Mouse (Mus musculus): ENCODE measurements at regions not wholly inside any gene's neighbourhood (a gene's known extent, or its start where the extent isn't known, plus 50 kb on each side); places are given as distances from the start of the nearest gene placed in this dataset.

DNA sequence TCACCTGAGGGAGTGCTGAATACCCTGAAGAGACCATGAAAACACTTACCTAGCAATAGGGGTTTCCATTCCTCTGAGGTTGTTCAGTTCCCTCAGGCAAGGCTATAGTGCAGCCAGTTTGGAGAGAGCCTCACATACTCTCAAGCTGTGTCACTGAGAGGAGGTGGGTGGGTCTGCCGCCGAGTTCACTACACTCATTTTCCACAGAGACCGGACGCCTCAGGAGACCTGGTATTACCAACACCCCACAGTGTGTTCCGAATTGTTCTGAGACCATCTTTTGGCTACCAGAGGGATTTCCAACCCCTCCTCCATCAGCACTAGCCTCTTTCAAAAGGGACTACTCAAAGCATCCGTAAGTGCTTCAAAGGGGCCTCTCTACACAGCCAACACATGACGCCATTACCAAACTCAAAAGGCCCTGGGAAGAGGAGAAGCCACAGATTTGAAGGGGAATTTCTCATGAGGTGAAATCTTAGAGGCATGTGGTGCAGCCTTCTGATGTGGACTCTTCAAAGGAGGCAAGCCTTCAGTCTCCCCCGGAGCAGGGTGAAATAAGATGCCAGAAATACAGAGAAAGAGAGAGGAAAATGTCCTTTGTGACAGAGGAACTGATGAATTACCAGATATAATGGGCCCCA lies 260.1 kb upstream of the Pabpc6 start:
- DNase-seq (ENCODE audit: low spot score in 2 of 2) = no peak
- intact Hi-C loops (cut with DNase I) = loop anchor here (5.0 kb wide), 1 partner anchor 108 kb away; no protein-coding TSS in a partner anchor

DNA sequence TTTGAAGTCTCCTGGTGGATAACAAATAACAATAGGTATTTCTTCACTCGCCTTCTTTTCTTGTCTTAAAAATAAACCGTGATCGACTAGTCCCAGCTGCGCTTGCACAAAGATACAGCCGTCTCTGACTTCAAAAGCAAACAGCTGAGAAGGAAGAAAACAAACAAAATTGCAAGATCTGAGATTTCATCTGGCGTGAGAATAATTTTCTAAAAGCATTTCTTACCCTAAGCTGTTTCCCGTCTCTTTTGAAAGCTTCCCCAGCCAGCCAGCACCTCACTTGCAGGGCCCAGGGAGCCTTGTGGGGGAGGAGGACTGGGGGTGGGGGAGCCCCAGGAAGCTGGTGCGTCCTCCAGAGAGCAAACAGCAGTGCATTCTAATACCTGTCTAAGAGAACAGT lies 258.2 kb upstream of the Pabpc6 start:
- intact Hi-C loops (cut with DNase I) = loop anchor here (5.0 kb wide), 1 partner anchor 110 kb away; no protein-coding TSS in a partner anchor
- DNase-seq (ENCODE audit: low spot score in 2 of 2) = peak in 1 of 2 experiments; percentile 12

DNA sequence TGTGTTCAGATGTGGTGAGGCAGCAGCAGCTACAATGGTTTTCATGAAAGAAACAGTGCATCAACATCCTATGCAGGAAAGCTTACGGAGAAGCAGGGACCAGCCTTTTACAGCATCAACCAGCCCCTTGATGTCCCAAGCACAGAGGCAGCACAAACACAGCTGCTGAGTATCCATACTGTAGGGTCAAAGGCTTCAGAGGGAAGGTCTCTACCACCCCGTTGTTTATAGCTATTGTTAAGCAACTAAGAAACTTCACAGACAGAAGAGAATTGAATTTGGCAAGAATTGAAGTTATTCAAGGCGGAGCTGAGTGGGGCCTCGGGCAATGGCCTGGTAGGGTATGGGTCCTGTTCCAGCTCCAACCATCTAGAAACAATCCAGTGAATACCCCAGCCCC lies 256.8 kb upstream of the Pabpc6 start:
- intact Hi-C loops (cut with DNase I) = loop anchor here (5.0 kb wide), 1 partner anchor 111 kb away; no protein-coding TSS in a partner anchor
- no peak for DNase-seq (ENCODE audit: low spot score in 2 of 2)

DNA sequence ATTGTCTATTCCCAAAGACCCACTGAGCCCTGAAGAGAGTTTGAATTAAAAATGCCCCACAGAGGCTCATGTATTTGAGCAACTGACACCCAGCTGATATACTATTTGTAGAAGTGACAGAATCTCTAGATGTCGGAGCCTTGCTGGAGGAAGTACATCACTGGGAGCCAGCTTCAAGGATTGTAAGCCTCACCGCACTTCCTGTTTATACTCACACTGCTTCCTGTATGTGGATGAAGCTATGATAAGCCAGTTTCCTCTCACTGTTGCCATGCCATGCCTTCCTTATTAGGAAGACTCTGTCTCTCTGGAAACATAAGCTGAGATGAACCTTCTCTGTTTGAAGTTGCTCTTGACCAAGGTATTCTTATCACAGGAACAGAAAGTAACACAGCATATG lies 251.8 kb upstream of the Pabpc6 start:
- DNase-seq (ENCODE audit: low spot score in 2 of 2) = no peak
- intact Hi-C loops (cut with DNase I) = no loop called here

DNA sequence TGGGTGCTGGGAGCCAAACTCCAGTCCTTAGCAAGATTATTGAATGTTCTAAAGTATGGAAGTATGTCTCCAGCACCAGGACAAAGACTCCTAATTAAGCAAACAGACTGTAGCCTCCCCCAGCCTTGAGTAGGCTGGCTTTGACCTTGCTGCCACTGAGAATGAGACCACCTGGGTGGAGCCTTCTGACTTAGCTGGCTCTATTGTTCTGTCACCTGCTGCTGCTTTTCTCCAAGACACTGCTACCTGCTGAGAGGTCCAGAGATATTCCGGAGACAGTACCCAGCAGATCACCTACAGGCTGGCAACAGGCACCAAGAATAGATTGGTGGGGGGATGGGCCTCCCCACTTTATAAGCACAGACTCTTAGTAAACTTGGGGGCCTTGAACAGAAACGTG lies 247.5 kb upstream of the Pabpc6 start:
- intact Hi-C loops (cut with DNase I) = no loop called here
- DNase-seq (ENCODE audit: low spot score in 2 of 2) = no peak

DNA sequence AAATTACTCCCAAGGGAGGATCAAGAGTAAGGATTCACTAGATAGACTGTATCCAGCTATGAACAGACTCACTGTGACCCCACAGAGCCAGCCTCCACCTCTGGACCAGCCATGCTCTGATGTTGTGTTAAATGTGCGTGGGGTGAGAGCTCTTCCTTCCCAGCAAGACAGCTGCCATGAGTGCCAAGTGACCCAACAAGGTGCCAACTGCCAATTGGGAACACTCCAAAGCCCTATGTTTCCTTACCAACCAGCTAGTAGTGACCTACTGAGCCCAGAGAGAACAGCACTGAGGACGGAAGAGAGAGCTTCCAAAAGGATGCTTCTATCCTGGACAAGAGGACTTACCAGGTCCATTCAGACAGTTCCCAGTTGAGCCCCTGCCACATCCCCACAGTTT lies 241.3 kb upstream of the Pabpc6 start:
- DNase-seq (ENCODE audit: low spot score in 2 of 2) = no peak
- intact Hi-C loops (cut with DNase I) = no loop called here

DNA sequence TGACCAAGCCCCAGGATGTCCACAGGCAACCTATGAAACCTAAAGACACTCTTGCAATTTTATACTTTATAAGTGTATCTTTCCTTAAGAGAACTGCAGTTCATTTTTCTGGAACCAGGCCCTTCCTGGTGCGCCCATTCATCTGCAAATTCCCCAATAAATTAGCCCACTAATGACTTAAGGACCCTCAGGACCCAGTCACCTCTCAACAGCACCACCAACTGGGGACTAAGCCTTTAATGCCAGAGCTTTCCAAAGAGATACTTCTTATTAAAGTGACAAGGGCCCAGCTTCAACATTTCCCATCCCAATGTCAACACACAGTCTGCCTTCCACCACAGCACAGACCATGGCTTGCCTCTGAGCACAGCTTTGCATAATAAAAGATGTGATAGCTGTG lies 237.6 kb upstream of the Pabpc6 start:
- no peak for DNase-seq (ENCODE audit: low spot score in 2 of 2)
- intact Hi-C loops (cut with DNase I) = loop anchor here (5.0 to 10.0 kb wide), 3 partner anchors 140 to 410 kb away; partner anchors contain the start of gene Qk

DNA sequence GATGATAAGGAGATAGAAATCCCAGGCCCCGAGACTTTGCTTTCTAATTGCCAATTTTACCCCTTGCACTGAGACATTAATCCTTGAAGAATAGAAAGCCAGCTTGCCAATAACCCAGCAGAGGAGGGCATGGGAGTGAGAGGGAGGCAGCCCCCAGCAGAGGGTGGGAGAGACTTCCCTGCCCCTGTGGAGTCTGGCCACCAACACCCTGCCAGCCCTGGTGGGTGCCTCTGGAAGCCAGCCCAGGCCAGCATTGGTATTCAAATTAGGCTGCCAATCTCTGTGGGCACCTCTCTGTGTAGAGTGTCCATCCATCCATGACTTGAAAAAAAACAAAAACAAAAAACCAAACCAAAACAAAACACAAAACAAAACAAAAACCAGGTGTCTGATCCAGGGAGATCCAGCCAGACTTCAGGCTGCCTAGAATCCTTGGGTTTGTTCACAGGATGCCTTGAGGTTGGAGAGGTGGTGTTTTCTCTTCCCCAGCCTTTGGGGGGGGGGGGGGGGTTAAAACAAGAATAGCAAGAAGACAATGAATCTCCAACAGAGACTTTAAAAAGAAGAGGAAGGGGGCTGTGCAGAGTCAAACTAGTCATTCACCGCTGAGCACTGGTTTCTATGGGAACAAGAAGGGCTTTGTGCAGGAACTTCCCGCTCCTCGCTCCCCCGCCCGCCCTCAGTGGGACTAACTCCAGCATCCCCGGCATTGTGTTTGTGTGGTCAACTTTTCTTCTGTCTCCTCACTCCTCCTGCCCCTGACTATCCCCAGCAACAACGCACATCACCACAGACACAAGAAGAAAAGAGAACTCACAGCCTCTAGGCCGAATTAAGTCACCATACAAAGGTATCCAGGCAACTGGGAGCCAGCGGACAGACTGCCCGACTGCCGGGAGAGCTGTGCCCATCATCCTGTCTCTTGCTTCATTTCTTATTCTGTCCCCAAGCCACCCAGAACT lies 236.3 kb upstream of the Pabpc6 start:
- intact Hi-C loops (cut with DNase I) = loop anchor here (5.0 to 10.0 kb wide), 3 partner anchors 138 to 412 kb away; partner anchors contain the start of gene Qk
- peak; percentile 62 to 88 for DNase-seq (ENCODE audit: low spot score in 2 of 2)

DNA sequence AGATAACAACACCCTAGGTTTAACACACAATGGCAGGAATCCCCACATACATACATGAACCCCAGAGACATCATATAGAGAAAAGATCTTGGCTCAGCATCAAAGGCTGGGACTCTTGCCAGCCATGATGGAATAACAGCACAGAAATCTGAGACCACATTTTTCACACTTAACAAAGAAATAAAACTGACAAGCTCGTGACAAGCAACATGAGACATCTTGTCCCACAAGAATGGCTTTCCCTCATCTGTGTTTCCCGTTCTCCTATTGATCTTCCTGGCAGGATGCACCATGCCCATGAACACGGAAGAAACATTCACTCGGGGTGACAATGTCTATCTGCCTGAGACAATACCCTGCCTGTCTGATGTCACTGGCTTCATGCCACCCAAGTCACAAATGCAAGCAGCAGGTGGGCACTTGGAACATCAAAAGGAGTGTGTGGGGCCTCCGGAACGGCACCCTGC lies 235.0 kb upstream of the Pabpc6 start:
- peak in 1 of 2 experiments; percentile 33 for DNase-seq (ENCODE audit: low spot score in 2 of 2)
- intact Hi-C loops (cut with DNase I) = loop anchor here (10.0 kb wide), 1 partner anchor 290 kb away; no protein-coding TSS in a partner anchor

DNA sequence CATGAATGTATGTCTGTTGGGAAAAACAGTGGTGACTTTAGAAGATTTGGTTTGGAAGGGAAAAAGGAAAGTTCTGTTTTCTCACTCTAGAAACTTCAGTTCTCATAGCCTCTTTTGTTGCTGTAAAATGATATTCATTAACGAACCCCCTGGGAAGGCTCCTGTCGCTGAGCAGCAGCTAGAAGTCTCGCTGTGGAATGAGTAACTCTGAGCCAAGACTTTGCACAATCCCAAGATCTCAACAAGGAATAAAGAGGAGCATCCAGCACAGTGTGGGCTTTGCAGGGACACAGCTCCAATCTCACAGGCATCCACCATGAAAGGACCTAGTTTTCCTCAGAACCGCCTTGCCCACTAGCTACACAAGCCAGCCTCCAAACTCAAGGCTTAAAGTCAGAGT lies 233.8 kb upstream of the Pabpc6 start:
- peak in 1 of 2 experiments; percentile 27 for DNase-seq (ENCODE audit: low spot score in 2 of 2)
- intact Hi-C loops (cut with DNase I) = loop anchor here (10.0 kb wide), 1 partner anchor 291 kb away; no protein-coding TSS in a partner anchor

DNA sequence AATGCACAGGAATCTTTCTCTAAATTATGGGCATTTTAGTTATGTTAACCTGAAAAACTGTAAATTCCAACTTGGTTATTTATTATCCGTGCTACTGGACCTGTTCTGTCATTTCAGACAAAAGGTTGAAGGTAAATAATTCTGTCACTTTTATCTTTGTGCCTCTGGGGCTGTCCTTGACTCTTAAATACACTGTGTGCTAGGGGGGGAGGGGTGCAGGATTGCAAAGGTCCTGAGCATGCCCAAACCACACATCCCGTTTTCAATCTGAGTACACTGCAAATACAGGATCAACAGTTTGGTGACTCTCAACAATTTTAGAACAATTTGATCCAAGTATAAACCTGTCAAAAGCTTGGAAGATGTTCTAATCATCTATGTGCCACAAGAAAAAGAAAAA lies 227.4 kb upstream of the Pabpc6 start:
- no peak for DNase-seq (ENCODE audit: low spot score in 2 of 2)
- intact Hi-C loops (cut with DNase I) = no loop called here

DNA sequence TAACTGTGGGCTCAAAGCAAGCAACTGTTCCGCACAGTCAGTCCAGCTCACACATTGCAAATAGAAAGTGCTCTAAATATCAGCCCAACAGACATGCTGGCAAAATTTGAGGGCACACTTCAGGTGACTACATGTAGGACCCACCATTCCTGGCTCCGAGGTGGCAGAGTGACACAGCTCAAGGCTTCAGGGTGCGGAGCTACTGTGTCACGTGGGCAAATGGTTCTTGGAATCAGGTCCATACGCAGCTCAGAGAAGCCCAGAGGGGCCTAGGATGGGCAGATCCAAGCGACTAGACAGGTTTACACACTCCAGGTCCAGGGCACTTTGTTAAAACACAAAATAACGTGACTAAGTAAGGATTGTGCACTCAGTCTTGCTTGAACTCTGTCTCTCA lies 226.2 kb upstream of the Pabpc6 start:
- intact Hi-C loops (cut with DNase I) = no loop called here
- DNase-seq (ENCODE audit: low spot score in 2 of 2) = no peak

DNA sequence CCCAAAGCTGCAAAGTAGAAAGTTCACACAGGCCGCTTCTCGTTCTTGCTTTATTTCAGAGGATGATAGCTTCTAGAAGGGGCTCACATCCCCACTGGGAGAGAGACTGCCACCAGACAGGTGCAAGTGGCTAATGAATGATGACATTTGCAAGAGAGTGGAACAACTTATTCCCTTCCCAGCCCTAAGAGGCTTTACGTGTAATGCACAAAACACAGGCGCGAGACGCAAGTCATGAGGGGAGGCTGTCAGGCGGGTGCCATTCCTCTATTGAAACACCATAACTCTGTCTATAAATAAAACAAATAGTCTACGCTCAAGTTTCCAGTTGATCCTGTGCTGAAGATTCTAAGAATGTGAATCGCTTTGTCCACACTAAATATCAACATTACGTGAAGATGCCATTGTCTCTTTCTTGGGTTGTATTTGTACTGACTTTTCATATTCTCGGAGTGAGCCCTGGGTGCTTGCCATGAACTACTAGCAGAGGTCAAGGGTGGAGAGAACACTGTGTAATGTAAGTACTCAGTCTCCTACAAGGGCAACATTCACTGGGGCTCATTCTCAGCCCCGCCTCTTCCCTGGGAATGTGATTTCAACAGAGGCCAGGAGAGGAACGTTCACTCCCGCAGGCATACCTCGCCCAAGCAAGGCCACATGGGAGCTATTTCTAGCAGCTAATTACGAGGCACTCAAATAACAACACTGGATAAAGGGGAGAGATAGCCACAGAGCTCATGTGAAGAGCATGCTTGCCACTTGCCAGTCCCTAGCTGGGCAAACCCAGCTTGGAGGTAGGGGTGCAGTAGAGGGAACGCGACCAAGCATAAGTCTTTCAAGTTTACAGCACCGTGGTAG lies 225.5 kb upstream of the Pabpc6 start:
- no peak for DNase-seq (ENCODE audit: low spot score in 2 of 2)
- intact Hi-C loops (cut with DNase I) = no loop called here

DNA sequence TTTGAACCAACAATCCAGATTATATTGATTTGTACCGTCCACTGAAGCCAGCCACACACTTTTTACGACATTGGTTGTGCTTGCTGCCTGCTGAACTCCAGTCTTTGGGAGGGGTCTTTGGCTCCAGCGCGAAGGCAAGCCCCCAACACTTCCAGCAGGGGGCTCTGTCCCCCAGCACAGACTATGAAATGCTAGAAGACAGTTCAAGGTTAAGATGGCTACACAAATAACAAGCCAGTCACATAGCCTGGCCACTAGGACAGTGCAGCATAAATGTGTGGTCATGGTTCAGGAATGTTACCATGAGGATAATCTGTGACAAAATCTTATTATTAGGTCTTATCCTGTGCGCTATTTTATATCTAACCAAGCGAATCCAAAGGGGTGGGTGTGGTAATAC lies 224.4 kb upstream of the Pabpc6 start:
- intact Hi-C loops (cut with DNase I) = no loop called here

DNA sequence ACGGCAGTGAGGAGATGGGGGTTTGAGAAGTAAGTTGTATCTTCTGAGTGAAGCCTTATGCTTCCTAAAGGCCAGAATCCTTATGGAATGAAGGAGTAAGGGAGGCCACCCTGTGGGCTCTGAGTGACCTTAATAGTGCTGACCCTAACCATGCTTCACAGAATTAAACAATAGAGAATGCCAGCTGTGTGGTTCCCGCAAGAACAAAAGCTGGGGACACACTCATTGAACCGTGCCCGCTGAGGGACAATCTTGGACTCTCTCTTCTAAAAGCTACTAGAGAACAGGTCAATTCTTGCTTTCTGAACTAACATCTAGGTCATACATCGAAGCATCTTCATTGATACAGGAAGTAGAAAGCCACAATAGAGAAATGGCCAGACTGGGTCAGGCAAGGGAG lies 223.3 kb upstream of the Pabpc6 start:
- intact Hi-C loops (cut with DNase I) = no loop called here
- DNase-seq (ENCODE audit: low spot score in 2 of 2) = no peak

More for the DNA sequence above, 224.4 kb upstream of the Pabpc6 start:
- DNase-seq (ENCODE audit: low spot score in 2 of 2) = no peak

DNA sequence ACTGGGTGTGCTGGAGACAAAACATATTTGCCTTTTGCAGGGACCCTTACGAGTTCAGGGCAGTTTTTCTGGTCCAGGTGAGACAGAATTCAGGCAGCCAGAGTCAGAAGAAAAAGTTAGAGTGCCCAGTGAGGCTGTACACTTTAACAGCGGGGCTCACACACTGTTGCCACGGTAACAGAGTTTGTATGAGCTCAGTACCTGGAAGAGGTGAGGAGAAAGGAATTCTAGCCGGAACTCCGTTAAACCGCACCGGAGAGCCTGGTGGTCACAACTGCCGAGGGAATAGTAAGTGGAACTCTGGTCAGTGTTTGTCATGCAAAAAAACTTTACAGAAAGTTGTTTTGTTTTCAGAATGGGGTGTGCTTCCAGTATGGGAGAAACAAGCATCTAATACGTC lies 222.6 kb upstream of the Pabpc6 start:
- DNase-seq (ENCODE audit: low spot score in 2 of 2) = no peak
- intact Hi-C loops (cut with DNase I) = no loop called here

DNA sequence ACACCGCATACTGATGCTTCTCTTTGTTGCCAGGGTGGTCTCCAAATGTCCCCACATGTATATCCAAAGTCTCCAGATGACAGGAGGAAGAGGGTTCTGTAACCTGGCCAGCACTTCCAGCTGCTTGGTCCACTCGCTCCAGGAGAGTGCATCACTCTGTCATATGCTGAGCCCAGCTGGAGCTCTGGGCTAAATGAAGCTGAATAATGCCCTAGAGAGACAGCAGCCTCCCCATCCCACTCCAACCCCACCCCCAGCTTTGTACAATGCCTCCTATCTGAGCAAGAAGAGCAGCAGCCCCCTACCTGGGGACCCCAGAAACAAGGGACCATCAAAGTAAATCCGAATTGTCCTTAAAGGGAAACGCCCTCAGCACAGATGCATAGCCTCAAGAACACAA lies 219.0 kb upstream of the Pabpc6 start:
- no peak for DNase-seq (ENCODE audit: low spot score in 2 of 2)
- intact Hi-C loops (cut with DNase I) = no loop called here

DNA sequence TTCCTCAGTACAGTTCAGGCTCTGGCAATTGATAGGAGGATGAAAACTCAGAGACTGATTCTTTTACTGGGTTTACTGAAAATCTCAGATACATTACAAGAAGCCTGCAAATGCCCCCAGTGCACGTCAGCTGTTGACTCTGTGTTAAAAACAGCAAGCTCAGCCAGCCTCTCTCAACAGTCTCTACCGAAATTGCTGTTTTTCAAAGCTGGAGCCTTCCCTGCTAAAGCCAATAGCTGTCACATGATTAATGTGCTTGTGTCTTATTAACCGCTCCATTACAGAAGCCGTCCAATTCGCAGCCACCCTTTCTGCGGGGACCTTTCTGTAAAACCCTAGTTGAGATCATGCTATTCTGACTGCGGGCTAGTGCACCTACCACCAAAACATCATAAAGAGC lies 215.6 kb upstream of the Pabpc6 start:
- DNase-seq (ENCODE audit: low spot score in 2 of 2) = no peak
- intact Hi-C loops (cut with DNase I) = no loop called here

DNA sequence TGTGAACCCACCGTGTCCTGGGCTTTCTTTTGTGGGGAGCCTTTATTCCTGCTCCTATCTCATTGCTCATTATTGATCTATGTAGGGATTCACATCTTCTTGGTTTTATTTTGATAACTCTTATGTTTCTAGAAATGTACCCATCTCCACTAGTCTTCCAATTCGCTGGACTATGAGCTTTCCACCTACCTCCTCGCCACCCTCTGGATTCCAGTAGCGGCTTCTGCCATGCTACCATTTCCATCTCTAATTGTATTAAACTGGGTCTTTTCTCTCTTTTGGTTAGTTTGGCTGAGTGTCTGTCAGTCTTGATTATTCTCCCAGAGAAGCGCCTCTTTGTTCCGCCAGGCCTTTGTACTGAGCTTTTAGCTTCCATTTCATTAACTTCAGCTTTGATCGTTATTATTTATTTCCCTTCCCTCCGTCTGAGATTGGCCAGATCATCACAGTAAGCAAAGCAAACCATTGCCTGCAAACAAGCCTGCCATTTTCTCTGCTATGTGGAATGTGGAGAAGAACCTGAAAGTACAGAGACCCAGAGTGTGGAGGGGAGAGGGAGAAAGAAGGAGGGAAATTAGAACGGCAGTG lies 213.2 kb upstream of the Pabpc6 start:
- intact Hi-C loops (cut with DNase I) = no loop called here
- DNase-seq (ENCODE audit: low spot score in 2 of 2) = no peak

Data from left cerebral cortex, postnatal 25 days (tissue).